Mouse (Mus musculus) lung, postnatal 0 days (tissue): ENCODE data around the gene Nkpd1.

ENCODE experiments used
- CTCF ChIP-seq: IDR thresholded peaks from 2 replicates; pipeline ENCODE4 v1.5.1; 2016; ENCODE audit warnings: antibody characterized with exemption, mild to moderate bottlenecking
- EP300 ChIP-seq: IDR thresholded peaks from 2 replicates; pipeline ENCODE4 v1.6.1; 2016; ENCODE audit warnings: antibody characterized with exemption, mild to moderate bottlenecking, control low read depth

- TF ChIP-seq CTCF: no peak
- no peak for TF ChIP-seq EP300
Observed at GRCm38 (mm10) chr7:19557086-19557485, 39.4 kb downstream of the Nkpd1 start.
